Mouse (Mus musculus) adrenal gland, adult 2 months (tissue): Measurements from ENCODE around the gene Slc26a8. TPM values are rescaled to one million over a fixed set of nuclear protein-coding genes. Genes with fewer than 3 reads are reported as not detected.
"Not testable (repeated sequence)": the region's sequence is repeated elsewhere in the genome, so short reads cannot be mapped to it uniquely, and the experiment has no call there.

Experiments used
- DNase-seq: peaks from one replicate; pipeline ENCODE4 v3.0.0; 2021
- long read RNA-seq: library from polyadenylated mRNA; stranded (forward); transcript quantifications from one replicate; pipeline ENCODE4 v2.0.0, GENCODE M21; 2021
- polyA plus RNA-seq: library from polyadenylated mRNA; depleted of rRNA; stranded (reverse); fragments of >200 nt; gene quantifications from 2 replicates; pipeline ENCODE4 v1.2.3, GENCODE M21; 2012; rRNA removed
- total RNA-seq, 2 experiments: library from RNA; stranded (reverse); gene quantifications; 2 replicates each; pipeline ENCODE4 v1.2.3; 2021

Gene Slc26a8
- total RNA-seq (1 to 10 TPM; 1.2 to 1.3 TPM), polyA plus RNA-seq (1.1 TPM in 2 replicates)
- long read RNA-seq: 0 reads

- DNase-seq: peak; percentile 42
Observed at GRCm38 (mm10) chr17:28689586-28690283, at the start of gene Slc26a8. Gene Slc26a8, minus strand, starts transcription at chr17:28690233.

GRCm38 (mm10) chr17:28739244-28739643, 49.2 kb upstream of the Slc26a8 start:
- DNase-seq: no peak

- DNase-seq: no peak
Observed at GRCm38 (mm10) chr17:28737973-28738372, 47.9 kb upstream of the Slc26a8 start.

GRCm38 (mm10) chr17:28736486-28736885, 46.5 kb upstream of the Slc26a8 start:
- DNase-seq: no peak

- DNase-seq: no peak
Observed at GRCm38 (mm10) chr17:28735317-28736105, 45.5 kb upstream of the Slc26a8 start.

- DNase-seq: not testable (repeated sequence)
Observed at GRCm38 (mm10) chr17:28727511-28727910, 37.5 kb upstream of the Slc26a8 start.

GRCm38 (mm10) chr17:28725783-28726182, 35.8 kb upstream of the Slc26a8 start, which contains the start of gene AC170998.1:
Gene AC170998.1, plus strand, starts transcription at chr17:28726083.
- DNase-seq: no peak

- no peak for DNase-seq
Observed at GRCm38 (mm10) chr17:28717535-28717934, 27.5 kb upstream of the Slc26a8 start.

- DNase-seq: no peak
Observed at GRCm38 (mm10) chr17:28715832-28716548, 26.0 kb upstream of the Slc26a8 start.

GRCm38 (mm10) chr17:28714006-28714405, 24.0 kb upstream of the Slc26a8 start:
- no peak for DNase-seq

- DNase-seq: no peak
Observed at GRCm38 (mm10) chr17:28712305-28712704, 22.3 kb upstream of the Slc26a8 start.

- no peak for DNase-seq
Observed at GRCm38 (mm10) chr17:28711237-28711636, 21.2 kb upstream of the Slc26a8 start.

GRCm38 (mm10) chr17:28710291-28710688, 20.3 kb upstream of the Slc26a8 start:
- no peak for DNase-seq

- DNase-seq: no peak
Observed at GRCm38 (mm10) chr17:28709552-28710290, 19.7 kb upstream of the Slc26a8 start.

- no peak for DNase-seq
Observed at GRCm38 (mm10) chr17:28708989-28709388, 19.0 kb upstream of the Slc26a8 start.

GRCm38 (mm10) chr17:28707816-28708215, 17.8 kb upstream of the Slc26a8 start:
- no peak for DNase-seq

- no peak for DNase-seq
Observed at GRCm38 (mm10) chr17:28707136-28707627, 17.1 kb upstream of the Slc26a8 start.

- DNase-seq: peak; percentile 12
Observed at GRCm38 (mm10) chr17:28706697-28707096, 16.7 kb upstream of the Slc26a8 start.

GRCm38 (mm10) chr17:28702646-28703045, 12.6 kb upstream of the Slc26a8 start:
- peak; percentile 32 for DNase-seq

- peak; percentile 23 for DNase-seq
Observed at GRCm38 (mm10) chr17:28701737-28702136, 11.7 kb upstream of the Slc26a8 start.

GRCm38 (mm10) chr17:28701171-28701570, 11.1 kb upstream of the Slc26a8 start:
- DNase-seq: no peak

- no peak for DNase-seq
Observed at GRCm38 (mm10) chr17:28699789-28700188, 9.8 kb upstream of the Slc26a8 start.
